ENCODE assay signal across 25 mouse cellular contexts in the genomic region with DNA sequence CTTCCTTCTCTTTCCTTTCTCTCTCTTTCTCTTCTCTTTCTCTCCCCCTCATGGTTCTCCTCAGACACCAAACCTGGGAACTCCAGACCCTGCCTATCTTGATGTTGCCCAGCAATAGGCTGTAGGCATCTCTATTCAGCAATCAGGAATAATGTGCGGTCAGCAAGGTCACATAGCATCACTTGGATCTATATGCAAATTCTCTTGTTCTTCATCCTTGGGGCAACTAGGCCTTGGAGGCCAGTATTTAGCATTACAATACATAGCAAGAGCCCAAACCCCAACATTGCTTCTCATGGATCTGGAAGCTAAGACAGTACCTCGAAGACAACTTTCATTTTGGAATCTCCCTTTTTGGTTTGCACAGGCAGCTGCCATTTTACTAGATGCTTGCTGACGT. TPM values are rescaled to one million over a fixed set of nuclear protein-coding genes. Genes with fewer than 3 reads are reported as not detected.
"Had no signal": no experiment of that assay in that cellular context is flagged by ENCODE, and none has a peak within 500 bp of the region (broad histone marks: within the 10 kb centered on the region; RNA-seq: fewer than 3 reads in every experiment).

No protein-coding gene starts in this region.

- ATAC-seq: lung, postnatal 0 days; midbrain, embryonic 13.5 days; midbrain, embryonic 15.5 days had no signal

- DNase-seq: lung, adult 2 months; lung, postnatal 14 days; lung, postnatal 36 days; right cerebral cortex, postnatal 14 days; thymus, adult 2 months; thymus, postnatal 25 days; thymus, postnatal 4 days had no signal

- H3K4me2 ChIP-seq: lung, embryonic 15.5 days; midbrain, embryonic 11.5 days; midbrain, embryonic 13.5 days; midbrain, embryonic 15.5 days; neural tube, embryonic 12.5 days; stomach, embryonic 15.5 days had no signal

- H3K9ac ChIP-seq: lung, embryonic 15.5 days; midbrain, embryonic 13.5 days; midbrain, embryonic 15.5 days; neural tube, embryonic 12.5 days; stomach, embryonic 15.5 days had no signal

- H3K4me1 ChIP-seq: lung, embryonic 15.5 days; midbrain, embryonic 13.5 days; midbrain, embryonic 15.5 days; neural tube, embryonic 12.5 days; stomach, embryonic 15.5 days had no signal

- H3K4me3 ChIP-seq: lung, embryonic 15.5 days; megakaryocyte, embryonic 14.5 days; midbrain, embryonic 13.5 days; midbrain, embryonic 15.5 days; neural tube, embryonic 12.5 days; stomach, embryonic 15.5 days had no signal

- H3K27ac ChIP-seq: lung, embryonic 15.5 days; macrophage; midbrain, embryonic 13.5 days; midbrain, embryonic 15.5 days; neural tube, embryonic 12.5 days; stomach, embryonic 15.5 days; stomach, postnatal 0 days had no signal

- H3K36me3 ChIP-seq: lung, embryonic 15.5 days; midbrain, embryonic 13.5 days; midbrain, embryonic 15.5 days; neural tube, embryonic 12.5 days; stomach, embryonic 15.5 days had no signal

- H3K9me3 ChIP-seq: lung, embryonic 15.5 days; megakaryocyte, embryonic 14.5 days; midbrain, embryonic 13.5 days; midbrain, embryonic 15.5 days; neural tube, embryonic 12.5 days; stomach, embryonic 15.5 days had no signal

- H3K27me3 ChIP-seq: lung, embryonic 15.5 days; midbrain, embryonic 13.5 days; midbrain, embryonic 15.5 days; neural tube, embryonic 12.5 days; stomach, embryonic 15.5 days had no signal

RNA-seq across cellular contexts. Expression of a gene that starts 19.9 kb away (rescaled TPM):
- total RNA-seq: megakaryocyte progenitor cell, adult 5-6 weeks; midbrain, postnatal 0 days; monocyte, adult 5-6 weeks; neutrophil, adult 5-6 weeks had no signal
- polyA plus RNA-seq: lung, adult 2 months; lung, embryonic 15.5 days; lung, postnatal 0 days; macrophage; midbrain, embryonic 11.5 days; midbrain, embryonic 13.5 days; midbrain, embryonic 15.5 days; midbrain, postnatal 0 days; neural tube, embryonic 12.5 days; neural tube, embryonic 14.5 days; spleen, adult 2 months; stomach, embryonic 15.5 days; stomach, postnatal 0 days; testis, adult 2 months; urinary bladder, adult 2 months had no signal

RNA-seq across cellular contexts. Expression of a gene that starts 44.0 kb away (rescaled TPM):
- total RNA-seq: megakaryocyte progenitor cell, adult 5-6 weeks; midbrain, postnatal 0 days; monocyte, adult 5-6 weeks; neutrophil, adult 5-6 weeks had no signal
- polyA plus RNA-seq: lung, adult 2 months; lung, embryonic 15.5 days; lung, postnatal 0 days; macrophage; midbrain, embryonic 11.5 days; midbrain, embryonic 13.5 days; midbrain, embryonic 15.5 days; midbrain, postnatal 0 days; neural tube, embryonic 12.5 days; neural tube, embryonic 14.5 days; spleen, adult 2 months; testis, adult 2 months; urinary bladder, adult 2 months had no signal
